Mouse (Mus musculus): ENCODE results near the gene BC034090. TPM values are rescaled to one million over a fixed set of nuclear protein-coding genes. Genes with fewer than 3 reads are reported as not detected.
A peak's percentile ranks its signal among the peaks of the same experiment; 100 is the strongest.

The BC034090 gene
- polyA plus RNA-seq, 1 experiment, result 9.9 TPM

- DNase-seq, result no peak
- no peak overlapping the region for H3K4me3 ChIP-seq (replicated peaks; ENCODE audit: extremely low read depth, low read depth, low read length)
- no peaks in the 10 kb centered on the region; the same call in 1 of the 2 replicates for H3K4me1 ChIP-seq (ENCODE audit: control insufficient read depth, insufficient read depth, low read length)
- WGBS, result 75% methylated on average over 13 of the region's 13 CpGs
- no peak for TF ChIP-seq POLR2A (IDR thresholded peaks at IDR 0.05; ENCODE audit: borderline replicate concordance, extremely low read depth, low read depth, low read length)
- TF ChIP-seq CTCF (IDR thresholded peaks at IDR 0.05; ENCODE audit: insufficient read depth, low read length), result no peak
Observed at GRCm38 (mm10) chr1:155236306-155237024, 7.8 kb downstream of the BC034090 start.

GRCm38 (mm10) chr1:155235641-155236040 lies 8.6 kb downstream of the BC034090 start:
- no peak overlapping the region for H3K4me3 ChIP-seq (replicated peaks; ENCODE audit: extremely low read depth, low read depth, low read length)
- no peak for DNase-seq
- 31% methylated on average over 2 of the region's 2 CpGs for WGBS
- no peaks in the 10 kb centered on the region; the same call in 1 of the 2 replicates for H3K4me1 ChIP-seq (ENCODE audit: control insufficient read depth, insufficient read depth, low read length)
- TF ChIP-seq POLR2A (IDR thresholded peaks at IDR 0.05; ENCODE audit: borderline replicate concordance, extremely low read depth, low read depth, low read length), result no peak
- no peak for TF ChIP-seq CTCF (IDR thresholded peaks at IDR 0.05; ENCODE audit: insufficient read depth, low read length)

- Histone ChIP-seq H3K4me1 (ENCODE audit: control insufficient read depth, insufficient read depth, low read length) (no peaks in the 10 kb centered on the region; the same call in 1 of the 2 replicates), H3K4me3 (replicated peaks; ENCODE audit: extremely low read depth, low read depth, low read length) (no peak overlapping the region)
- peak; percentile 38 for DNase-seq
- no peak for TF ChIP-seq POLR2A (IDR thresholded peaks at IDR 0.05; ENCODE audit: borderline replicate concordance, extremely low read depth, low read depth, low read length)
- no peak for TF ChIP-seq CTCF (IDR thresholded peaks at IDR 0.05; ENCODE audit: insufficient read depth, low read length)
- 48% methylated on average over 14 of the region's 14 CpGs for WGBS
Observed at GRCm38 (mm10) chr1:155233931-155234607, 10.2 kb downstream of the BC034090 start.

- Histone ChIP-seq H3K4me1 (ENCODE audit: control insufficient read depth, insufficient read depth, low read length) (no peaks in the 10 kb centered on the region; the same call in 1 of the 2 replicates), H3K4me3 (replicated peaks; ENCODE audit: extremely low read depth, low read depth, low read length) (no peak overlapping the region)
- TF ChIP-seq POLR2A (IDR thresholded peaks at IDR 0.05; ENCODE audit: borderline replicate concordance, extremely low read depth, low read depth, low read length), result no peak
- no peak for TF ChIP-seq CTCF (IDR thresholded peaks at IDR 0.05; ENCODE audit: insufficient read depth, low read length)
- no peak for DNase-seq
- WGBS, result 71% methylated on average over 9 of the region's 9 CpGs
Observed at GRCm38 (mm10) chr1:155233378-155233777, 10.9 kb downstream of the BC034090 start.

DNA sequence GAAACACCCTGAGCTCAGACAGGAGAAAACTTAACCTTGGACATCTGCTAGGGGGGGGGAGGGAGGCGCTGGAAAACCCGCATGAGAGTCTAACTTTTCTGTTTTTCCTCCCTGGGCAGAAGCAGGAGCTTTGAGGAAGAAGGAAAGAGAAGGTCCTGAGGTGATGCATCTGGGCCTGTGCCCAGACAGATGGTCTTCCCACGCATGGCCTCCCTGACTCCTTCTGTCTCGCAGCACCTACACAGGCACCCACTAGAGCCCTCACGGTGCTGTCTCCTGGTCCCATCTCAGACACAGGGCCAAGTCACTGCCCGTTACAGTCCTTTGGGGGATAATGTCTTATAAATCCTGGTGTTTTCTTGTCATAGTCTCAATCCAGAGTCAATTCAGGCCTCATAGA lies 11.5 kb downstream of the BC034090 start:
- 74% methylated on average over 6 of the region's 6 CpGs for WGBS
- no peak for DNase-seq
- H3K4me1 ChIP-seq (ENCODE audit: control insufficient read depth, insufficient read depth, low read length), result no peaks in the 10 kb centered on the region; the same call in 1 of the 2 replicates
- TF ChIP-seq CTCF (IDR thresholded peaks at IDR 0.05; ENCODE audit: insufficient read depth, low read length) (no peak), POLR2A (IDR thresholded peaks at IDR 0.05; ENCODE audit: borderline replicate concordance, extremely low read depth, low read depth, low read length) (no peak)
- H3K4me3 ChIP-seq (replicated peaks; ENCODE audit: extremely low read depth, low read depth, low read length), result no peak overlapping the region

GRCm38 (mm10) chr1:155232385-155232784 lies 11.9 kb downstream of the BC034090 start:
- no peak for DNase-seq
- TF ChIP-seq POLR2A (IDR thresholded peaks at IDR 0.05; ENCODE audit: borderline replicate concordance, extremely low read depth, low read depth, low read length), result no peak
- TF ChIP-seq CTCF (IDR thresholded peaks at IDR 0.05; ENCODE audit: insufficient read depth, low read length), result no peak
- Histone ChIP-seq H3K4me3 (replicated peaks; ENCODE audit: extremely low read depth, low read depth, low read length) (no peak overlapping the region), H3K4me1 (ENCODE audit: control insufficient read depth, insufficient read depth, low read length) (no peaks in the 10 kb centered on the region; the same call in 1 of the 2 replicates)
- WGBS, result 73% methylated on average over 12 of the region's 12 CpGs

GRCm38 (mm10) chr1:155229464-155230411 lies 14.5 kb downstream of the BC034090 start:
- H3K4me1 ChIP-seq (ENCODE audit: control insufficient read depth, insufficient read depth, low read length), result no peaks in the 10 kb centered on the region
- no peak overlapping the region for H3K4me3 ChIP-seq (replicated peaks; ENCODE audit: extremely low read depth, low read depth, low read length)
- DNase-seq, result no peak
- no peak for TF ChIP-seq POLR2A (IDR thresholded peaks at IDR 0.05; ENCODE audit: borderline replicate concordance, extremely low read depth, low read depth, low read length)
- no peak for TF ChIP-seq CTCF (IDR thresholded peaks at IDR 0.05; ENCODE audit: insufficient read depth, low read length)
- WGBS, result 52% methylated on average over 14 of the region's 14 CpGs

DNA sequence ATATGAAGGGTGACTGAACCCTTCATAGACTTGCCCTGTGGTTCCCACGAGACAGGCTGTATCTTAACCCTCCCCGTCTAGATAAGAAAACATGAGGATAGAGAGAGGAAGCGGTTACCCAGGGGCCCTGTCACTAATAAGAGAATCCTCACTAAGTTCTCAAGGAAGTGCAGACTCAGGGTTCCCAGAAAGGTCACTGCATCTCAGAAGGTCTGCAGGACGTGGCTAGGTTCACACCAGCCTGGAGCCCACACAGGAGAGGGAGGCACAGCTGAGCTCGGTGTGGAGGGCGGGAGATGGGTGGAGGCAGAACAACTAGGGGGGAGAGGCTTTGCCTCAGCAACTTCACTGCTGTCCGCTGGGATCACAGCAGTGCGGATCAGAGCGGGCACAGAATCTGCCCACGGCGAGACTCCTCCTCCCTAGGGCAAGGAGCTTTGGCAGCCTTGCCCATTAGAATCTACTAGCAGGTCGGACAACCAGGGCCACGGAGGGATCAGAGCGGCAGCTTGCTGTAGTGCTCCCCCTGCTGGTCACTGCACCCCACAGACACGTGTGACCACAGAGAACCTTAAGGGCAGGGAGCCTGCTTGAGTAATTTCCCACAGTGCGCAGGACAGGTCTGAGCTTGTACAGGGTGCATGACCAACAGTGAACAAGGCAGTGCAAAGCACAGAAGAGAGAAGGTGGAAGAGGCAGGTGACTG lies 20.2 kb downstream of the BC034090 start:
- Histone ChIP-seq H3K4me3 (replicated peaks; ENCODE audit: extremely low read depth, low read depth, low read length) (no peak overlapping the region), H3K4me1 (ENCODE audit: control insufficient read depth, insufficient read depth, low read length) (peaks cover 3% of the 10 kb centered on the region; the same call in 1 of the 2 replicates)
- 22% methylated on average over 16 of the region's 16 CpGs for WGBS
- TF ChIP-seq CTCF (IDR thresholded peaks at IDR 0.05; ENCODE audit: insufficient read depth, low read length) (peak; percentile 93), POLR2A (IDR thresholded peaks at IDR 0.05; ENCODE audit: borderline replicate concordance, extremely low read depth, low read depth, low read length) (no peak)
- peak; percentile 75 for DNase-seq

Measured in lung, adult 2 months (tissue).